Mouse (Mus musculus) cerebellum, postnatal 4 days (tissue): ENCODE data around the gene Kcnh5.
A peak's percentile ranks its signal among the peaks of the same experiment; 100 is the strongest.

Source experiments
- DNase-seq, 2 experiments: peaks; one replicate each; pipeline ENCODE4 v3.0.0; 2022; ENCODE audit warnings: low spot score in 2 of 2, mixed read lengths in 1 of 2

Gene Kcnh5

GRCm38 (mm10) chr12:74952661-74953060 is 224.5 kb downstream of the Kcnh5 start:
- no peak for DNase-seq

- DNase-seq = peak in 1 of 2 experiments; percentile 21
Observed at GRCm38 (mm10) chr12:74951124-74952115, 225.7 kb downstream of the Kcnh5 start.

DNA sequence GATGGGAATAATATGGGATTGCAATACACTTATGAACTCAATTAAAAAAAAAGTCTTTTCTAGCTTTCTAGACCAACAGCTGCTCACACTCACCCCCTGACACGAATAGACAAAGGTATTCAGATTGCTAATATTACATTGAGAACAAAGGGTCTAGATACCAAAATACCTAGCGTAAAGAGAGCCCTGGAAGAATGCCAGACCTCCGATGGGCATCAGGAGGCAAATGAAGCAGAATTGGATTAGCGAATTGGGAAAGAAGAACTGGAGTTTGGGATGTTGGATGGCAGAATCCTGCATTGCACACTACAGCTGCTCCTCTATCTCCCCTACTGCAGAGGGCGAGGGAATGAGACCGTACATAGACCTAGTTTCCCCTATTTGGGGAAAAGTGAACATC is 275.8 kb downstream of the Kcnh5 start:
- peak in 1 of 2 experiments; percentile 4 for DNase-seq

DNA sequence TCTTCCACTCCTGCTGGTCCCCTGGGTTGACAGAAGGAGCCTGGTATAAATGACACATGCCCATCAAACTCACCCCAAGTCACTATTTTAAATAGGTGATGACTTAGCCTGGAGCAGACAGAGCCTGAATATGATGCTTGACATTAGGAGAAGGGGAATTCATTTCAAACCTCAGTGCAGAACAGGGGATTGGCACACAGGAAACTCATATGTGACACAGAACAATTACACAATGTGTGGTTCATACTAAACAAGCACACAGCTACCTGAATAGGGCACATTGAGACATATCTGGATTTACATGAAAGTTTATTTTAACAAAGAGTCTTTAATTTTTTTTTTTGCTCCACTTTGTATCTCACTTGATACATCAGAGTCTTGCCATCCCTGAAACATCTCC is 276.4 kb downstream of the Kcnh5 start:
- no peak for DNase-seq

DNA sequence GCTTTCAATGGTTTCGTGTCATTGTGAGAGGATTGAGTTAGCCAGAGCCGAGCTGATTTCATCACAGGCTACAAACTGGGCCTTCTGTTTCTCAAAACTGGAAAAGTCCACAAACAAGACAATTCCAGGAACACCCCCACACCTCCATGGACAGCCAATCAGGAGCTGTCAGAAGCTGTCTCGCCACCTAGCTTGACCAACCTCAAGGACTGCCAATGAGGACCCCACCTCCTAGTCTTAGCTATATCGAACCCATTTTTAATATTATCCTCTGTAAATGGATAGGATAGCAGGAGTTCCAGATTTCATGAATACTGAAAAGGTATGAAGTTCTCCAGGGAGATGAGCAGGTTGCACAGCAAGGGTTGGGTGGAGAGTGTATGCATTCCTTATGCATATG is 278.1 kb downstream of the Kcnh5 start:
- DNase-seq = no peak

DNA sequence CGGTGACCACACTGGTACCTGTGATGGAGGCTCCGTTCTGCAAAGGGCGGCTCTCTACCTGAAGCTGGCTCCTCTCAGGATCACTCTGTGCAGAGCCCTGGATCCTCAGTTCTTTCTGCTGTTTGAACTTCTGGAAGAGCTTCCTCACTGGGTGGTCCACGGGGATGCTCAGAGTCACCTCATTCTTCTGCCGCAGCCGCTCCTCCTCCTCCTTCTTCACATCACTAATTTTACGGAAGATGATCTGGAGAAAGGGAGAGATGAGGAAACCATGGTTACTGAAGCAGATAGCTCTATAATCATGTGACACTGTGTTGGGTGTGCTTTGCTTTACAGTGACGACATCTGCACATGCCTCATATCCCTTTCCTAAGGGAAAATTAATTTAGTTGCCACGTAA is 278.9 kb downstream of the Kcnh5 start:
- no peak for DNase-seq

GRCm38 (mm10) chr12:74894870-74895423 is 282.2 kb downstream of the Kcnh5 start:
- DNase-seq = no peak

GRCm38 (mm10) chr12:74889419-74889818 is 287.7 kb downstream of the Kcnh5 start:
- DNase-seq = no peak

GRCm38 (mm10) chr12:74887064-74887463 is 290.1 kb downstream of the Kcnh5 start:
- DNase-seq = no peak

GRCm38 (mm10) chr12:74881344-74881743 is 295.8 kb downstream of the Kcnh5 start:
- DNase-seq = no peak

- DNase-seq = peak in 1 of 2 experiments; percentile 6
Observed at GRCm38 (mm10) chr12:74855666-74856065, 321.5 kb downstream of the Kcnh5 start.

DNA sequence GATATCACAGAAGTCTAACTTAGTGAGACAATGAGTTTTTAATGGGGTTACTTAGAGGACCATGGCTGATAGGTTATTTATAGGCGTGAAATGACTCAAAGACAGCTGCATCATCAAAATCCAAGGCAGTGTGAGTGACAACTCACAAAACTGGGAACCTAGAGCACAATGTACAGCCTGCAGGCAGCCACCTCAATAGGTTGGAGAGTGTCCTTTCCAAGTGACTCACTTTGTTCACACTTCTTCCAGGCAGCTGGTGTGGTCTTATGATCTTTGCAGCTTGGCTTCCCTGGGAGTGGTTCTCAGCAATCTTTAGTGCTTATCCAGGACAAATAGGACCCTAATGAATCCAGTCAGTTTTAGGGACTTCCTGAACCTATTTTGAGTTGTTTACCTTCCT is 322.9 kb downstream of the Kcnh5 start:
- no peak for DNase-seq

GRCm38 (mm10) chr12:74850323-74850722 is 326.8 kb downstream of the Kcnh5 start:
- DNase-seq = no peak

GRCm38 (mm10) chr12:74849912-74850311 is 327.2 kb downstream of the Kcnh5 start:
- no peak for DNase-seq

DNA sequence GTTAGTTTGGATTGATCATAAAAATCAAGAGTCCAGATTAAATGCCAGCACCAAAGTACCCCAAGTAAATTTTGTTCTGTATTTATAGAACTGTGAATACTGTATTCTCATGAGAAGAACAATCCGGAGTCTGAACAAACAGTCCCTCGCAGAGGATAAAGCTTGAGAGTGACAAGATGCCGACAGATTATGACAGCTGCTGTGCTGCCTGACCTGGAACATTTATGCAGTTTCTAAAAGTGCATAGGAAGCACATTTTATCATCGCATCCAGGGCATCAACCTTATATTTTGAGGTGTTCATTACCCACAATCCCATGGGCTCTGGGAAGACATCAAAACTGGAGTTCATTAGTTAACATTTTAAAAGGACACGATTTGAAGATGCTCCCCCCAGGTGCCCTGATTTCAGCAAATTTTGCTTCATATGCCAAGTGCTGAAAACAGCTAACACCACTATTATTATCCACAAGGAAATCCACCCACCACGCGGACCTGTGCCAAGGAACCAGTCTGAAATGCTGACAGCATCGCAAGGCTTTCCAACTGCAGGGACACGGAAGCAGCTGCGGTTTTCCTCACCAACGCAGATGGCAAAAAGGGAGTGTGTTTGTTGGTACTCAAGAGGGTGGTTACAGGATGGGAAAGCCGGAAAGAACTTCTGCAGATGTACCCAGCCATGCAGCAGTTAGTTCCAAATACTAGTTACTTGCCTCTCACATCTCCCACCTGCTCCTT is 328.4 kb downstream of the Kcnh5 start:
- DNase-seq = peak in 1 of 2 experiments; percentile 52
